Mouse (Mus musculus) cerebellum, adult 2 months (tissue): ENCODE measurements around the gene Mrpl34. TPM values are rescaled to one million over a fixed set of nuclear protein-coding genes. Genes with fewer than 3 reads are reported as not detected.

Source experiments
- DNase-seq, 2 experiments: peaks; one replicate each; pipeline ENCODE4 v3.0.0; 2021
- H3K27ac ChIP-seq: fragments of 200-500 bp; 2 replicates; pipeline ENCODE4 v1.5.1; 2012; ENCODE audit warnings: low read length, control low read depth, inconsistent platforms; ENCODE audit not compliant: insufficient read depth
- H3K27me3 ChIP-seq: fragments of 200-500 bp; 2 replicates; pipeline ENCODE4 v1.6.1; 2012; ENCODE audit warnings: inconsistent platforms, mild to moderate bottlenecking, low read length, moderate library complexity; ENCODE audit not compliant: control insufficient read depth, insufficient read depth
- H3K4me1 ChIP-seq: fragments of 200-500 bp; 2 replicates; pipeline ENCODE4 v1.6.1; 2011; ENCODE audit warnings: low read length; ENCODE audit not compliant: control insufficient read depth, insufficient read depth
- H3K4me3 ChIP-seq: fragments of 200-500 bp; replicated peaks from 2 replicates; pipeline ENCODE3; 2011; ENCODE audit warnings: mild to moderate bottlenecking, low read depth, low read length, control low read depth; ENCODE audit not compliant: insufficient read depth
- CTCF ChIP-seq: fragments of 200-500 bp; IDR thresholded peaks from 2 replicates; pipeline ENCODE4 v1.5.1; 2011; ENCODE audit warnings: low read depth, mild to moderate bottlenecking, control low read depth, low read length, moderate library complexity, borderline replicate concordance; ENCODE audit not compliant: insufficient read depth
- POLR2A ChIP-seq: fragments of 200-500 bp; IDR thresholded peaks from 2 replicates; pipeline ENCODE4 v1.6.1; 2011; ENCODE audit warnings: low read length, control low read depth, borderline replicate concordance; ENCODE audit not compliant: insufficient read depth
- WGBS: fragments of 180-500 bp; shearing (Covaris S2); methylation state at CpG from one replicate; pipeline ENCODE4 v1.1.7; 2018; 5-methylcytosine and 5-hydroxymethylcytosine counted together
- polyA plus RNA-seq: library from polyadenylated mRNA; depleted of rRNA; stranded (reverse); fragments of >200 nt; gene quantifications from 2 replicates; pipeline ENCODE4 v1.2.3, GENCODE M21; 2012

The Mrpl34 gene
- polyA plus RNA-seq, 1 experiment = 68.5 TPM

GRCm38 (mm10) chr8:71476099-71476940 lies 11.6 kb downstream of the Mrpl34 start:
- peak overlapping the region; percentile 94 for H3K27ac ChIP-seq
- H3K4me1 ChIP-seq = peaks cover 15% of the 10 kb centered on the region
- DNase-seq = peak; percentile 86 to 88
- no peak for TF ChIP-seq CTCF
- peak; percentile 58 for TF ChIP-seq POLR2A
- no peaks in the 10 kb centered on the region for H3K27me3 ChIP-seq
- peak overlapping the region; percentile 64 for H3K4me3 ChIP-seq
- under 1% methylated on average over 104 of the region's 121 CpGs for WGBS

- Histone ChIP-seq H3K27ac (0 out of 2 replicates have a peak overlapping the region, but pooled peaks have one; percentile 42), H3K4me1 (peaks cover 15% of the 10 kb centered on the region), H3K27me3 (no peaks in the 10 kb centered on the region), H3K4me3 (peak overlapping the region; percentile 64)
- 46% methylated on average over 14 of the region's 14 CpGs for WGBS
- no peak for DNase-seq
- TF ChIP-seq CTCF (peak; percentile 58), POLR2A (no peak)
These were observed 12.6 kb downstream of the Mrpl34 start for GRCm38 (mm10) chr8:71477196-71477845.

- H3K27me3 ChIP-seq = no peaks in the 10 kb centered on the region
- no peak overlapping the region for H3K27ac ChIP-seq
- TF ChIP-seq POLR2A = no peak
- TF ChIP-seq CTCF = no peak
- WGBS = 88% methylated on average over 11 of the region's 11 CpGs
- DNase-seq = no peak
- H3K4me3 ChIP-seq = no peak overlapping the region
- H3K4me1 ChIP-seq = peaks cover 15% of the 10 kb centered on the region
These were observed 14.2 kb downstream of the Mrpl34 start for GRCm38 (mm10) chr8:71478943-71479342.

GRCm38 (mm10) chr8:71483932-71484331 lies 19.2 kb downstream of the Mrpl34 start:
- Histone ChIP-seq H3K4me1 (peaks cover 5% of the 10 kb centered on the region; the same call in 1 of the 2 replicates), H3K4me3 (no peak overlapping the region), H3K27me3 (no peaks in the 10 kb centered on the region), H3K27ac (no peak overlapping the region)
- TF ChIP-seq POLR2A (no peak), CTCF (no peak)
- 62% methylated on average over 8 of the region's 8 CpGs for WGBS
- DNase-seq = no peak

GRCm38 (mm10) chr8:71484736-71485135 lies 20.0 kb downstream of the Mrpl34 start:
- Histone ChIP-seq H3K27ac (no peak overlapping the region), H3K4me1 (peaks cover 9% of the 10 kb centered on the region; the same call in 1 of the 2 replicates)

GRCm38 (mm10) chr8:71485142-71486135 lies 20.7 kb downstream of the Mrpl34 start, which contains the start of gene Ano8:
TSS of gene Ano8 (minus strand) at chr8:71485963.
- no peaks in the 10 kb centered on the region for H3K27me3 ChIP-seq
- WGBS = 4% methylated on average over 56 of the region's 58 CpGs
- peak within 1 kb of the TSS; percentile 89 for H3K4me3 ChIP-seq
- TF ChIP-seq POLR2A (peak; percentile 46; the same call in 1 of the 2 replicates), CTCF (no peak)
- peak within 1 kb of the TSS; percentile 88 for H3K27ac ChIP-seq
- peaks cover 9% of the 10 kb centered on the region for H3K4me1 ChIP-seq
- peak; percentile 91 to 92 for DNase-seq

More at GRCm38 (mm10) chr8:71484736-71485135, 20.0 kb downstream of the Mrpl34 start:
- DNase-seq = no peak
- peak overlapping the region; percentile 89 for H3K4me3 ChIP-seq
- 89% methylated on average over 19 of the region's 19 CpGs for WGBS
- H3K27me3 ChIP-seq = no peaks in the 10 kb centered on the region
- TF ChIP-seq POLR2A = no peak
- no peak for TF ChIP-seq CTCF

- TF ChIP-seq POLR2A = no peak
- TF ChIP-seq CTCF = no peak
- DNase-seq = peak in 1 of 2 experiments; percentile 40
- H3K27ac ChIP-seq = peak overlapping the region; percentile 64
- peak overlapping the region; percentile 48 for H3K4me3 ChIP-seq
- 7% methylated on average over 7 of the region's 7 CpGs for WGBS
- H3K27me3 ChIP-seq = no peaks in the 10 kb centered on the region
- H3K4me1 ChIP-seq = peaks cover 9% of the 10 kb centered on the region
These were observed 21.4 kb downstream of the Mrpl34 start for GRCm38 (mm10) chr8:71486136-71486529.
